Mouse (Mus musculus): Measurements from ENCODE around the gene Trim41. TPM values are rescaled to one million over a fixed set of nuclear protein-coding genes. Genes with fewer than 3 reads are reported as not detected.
A peak's percentile ranks its signal among the peaks of the same experiment; 100 is the strongest.
"Not testable (repeated sequence)": the region's sequence is repeated elsewhere in the genome, so short reads cannot be mapped to it uniquely, and the experiment has no call there.

Trim41 gene
- polyA plus RNA-seq, 1 experiment from 2014 or later = 3.7 TPM

GRCm38 (mm10) chr11:48823536-48823972 is 6.4 kb upstream of the Trim41 start:
- Histone ChIP-seq H3K9ac (ENCODE audit: low read depth, low read length) (no peak overlapping the region; the same call in 1 of the 2 replicates), H3K4me1 (ENCODE audit: control insufficient read depth, insufficient read depth, low read length) (0 out of 2 replicates have a peak, but pooled peaks cover 3% of the 10 kb centered on the region), H3K9me3 (replicated peaks; ENCODE audit: control insufficient read depth, low read length) (0 out of 2 replicates have a peak, but pooled peaks cover 3% of the 10 kb centered on the region), H3K27ac (ENCODE audit: low read depth, low read length) (no peak overlapping the region), H3K36me3 (ENCODE audit: control insufficient read depth, insufficient read depth, low read length) (no peaks in the 10 kb centered on the region), H3K4me2 (peak overlapping the region; percentile 91), H3K4me3 (ENCODE audit: low read depth, low read length) (peak overlapping the region; percentile 47), H3K27me3 (ENCODE audit: control insufficient read depth, insufficient read depth, low read length) (peaks cover 5% of the 10 kb centered on the region; the same call in 1 of the 2 replicates)
- peak; percentile 27; the same call in 1 of the 2 replicates for ATAC-seq (replicated peaks; ENCODE audit: insufficient number of reproducible peaks, low FRiP score, low TSS enrichment)
- WGBS (ENCODE audit: insufficient replicate concordance) = under 1% methylated on average over 15 of the region's 15 CpGs

- Histone ChIP-seq H3K4me3 (ENCODE audit: low read depth, low read length) (peak overlapping the region; percentile 47), H3K27ac (ENCODE audit: low read depth, low read length) (no peak overlapping the region), H3K4me1 (ENCODE audit: control insufficient read depth, insufficient read depth, low read length) (0 out of 2 replicates have a peak, but pooled peaks cover 3% of the 10 kb centered on the region), H3K27me3 (ENCODE audit: control insufficient read depth, insufficient read depth, low read length) (peaks cover 5% of the 10 kb centered on the region; the same call in 1 of the 2 replicates), H3K36me3 (ENCODE audit: control insufficient read depth, insufficient read depth, low read length) (no peaks in the 10 kb centered on the region), H3K9ac (ENCODE audit: low read depth, low read length) (no peak overlapping the region; the same call in 1 of the 2 replicates), H3K4me2 (peak overlapping the region; percentile 91), H3K9me3 (replicated peaks; ENCODE audit: control insufficient read depth, low read length) (0 out of 2 replicates have a peak, but pooled peaks cover 3% of the 10 kb centered on the region)
- ATAC-seq (replicated peaks; ENCODE audit: insufficient number of reproducible peaks, low FRiP score, low TSS enrichment) = no peak
- 39% methylated on average over 14 of the region's 14 CpGs for WGBS (ENCODE audit: insufficient replicate concordance)
Observed at GRCm38 (mm10) chr11:48822768-48823512, 5.8 kb upstream of the Trim41 start.

GRCm38 (mm10) chr11:48821299-48821698 is 4.1 kb upstream of the Trim41 start:
- H3K4me1 ChIP-seq (ENCODE audit: control insufficient read depth, insufficient read depth, low read length); H3K36me3 ChIP-seq (ENCODE audit: control insufficient read depth, insufficient read depth, low read length); H3K9me3 ChIP-seq (replicated peaks; ENCODE audit: control insufficient read depth, low read length); H3K27ac ChIP-seq (ENCODE audit: low read depth, low read length); H3K9ac ChIP-seq (ENCODE audit: low read depth, low read length); ATAC-seq (replicated peaks; ENCODE audit: insufficient number of reproducible peaks, low FRiP score, low TSS enrichment); H3K4me2 ChIP-seq; H3K27me3 ChIP-seq (ENCODE audit: control insufficient read depth, insufficient read depth, low read length); H3K4me3 ChIP-seq (ENCODE audit: low read depth, low read length): not testable (repeated sequence)
- 79% methylated on average over 14 of the region's 14 CpGs for WGBS (ENCODE audit: insufficient replicate concordance)

GRCm38 (mm10) chr11:48820308-48820674 is 3.1 kb upstream of the Trim41 start:
- Histone ChIP-seq H3K27me3 (ENCODE audit: control insufficient read depth, insufficient read depth, low read length) (peaks cover 5% of the 10 kb centered on the region; the same call in 1 of the 2 replicates), H3K9me3 (replicated peaks; ENCODE audit: control insufficient read depth, low read length) (no peaks in the 10 kb centered on the region), H3K36me3 (ENCODE audit: control insufficient read depth, insufficient read depth, low read length) (no peaks in the 10 kb centered on the region; the same call in 1 of the 2 replicates), H3K27ac (ENCODE audit: low read depth, low read length) (peak overlapping the region; percentile 38), H3K4me1 (ENCODE audit: control insufficient read depth, insufficient read depth, low read length) (peaks cover 11% of the 10 kb centered on the region), H3K4me3 (ENCODE audit: low read depth, low read length) (no peak overlapping the region), H3K4me2 (no peak overlapping the region), H3K9ac (ENCODE audit: low read depth, low read length) (no peak overlapping the region)
- ATAC-seq (replicated peaks; ENCODE audit: insufficient number of reproducible peaks, low FRiP score, low TSS enrichment) = no peak

GRCm38 (mm10) chr11:48819614-48820307 is 2.6 kb upstream of the Trim41 start:
- WGBS (ENCODE audit: insufficient replicate concordance) = 57% methylated on average over 7 of the region's 7 CpGs
- Histone ChIP-seq H3K27me3 (ENCODE audit: control insufficient read depth, insufficient read depth, low read length) (peaks cover 3% of the 10 kb centered on the region; the same call in 1 of the 2 replicates), H3K9me3 (replicated peaks; ENCODE audit: control insufficient read depth, low read length) (no peaks in the 10 kb centered on the region), H3K4me3 (ENCODE audit: low read depth, low read length) (no peak overlapping the region), H3K36me3 (ENCODE audit: control insufficient read depth, insufficient read depth, low read length) (no peaks in the 10 kb centered on the region; the same call in 1 of the 2 replicates), H3K4me1 (ENCODE audit: control insufficient read depth, insufficient read depth, low read length) (peaks cover 16% of the 10 kb centered on the region), H3K27ac (ENCODE audit: low read depth, low read length) (peak overlapping the region; percentile 38), H3K9ac (ENCODE audit: low read depth, low read length) (no peak overlapping the region), H3K4me2 (no peak overlapping the region)
- ATAC-seq (replicated peaks; ENCODE audit: insufficient number of reproducible peaks, low FRiP score, low TSS enrichment) = no peak

GRCm38 (mm10) chr11:48818346-48818745 is 1.2 kb upstream of the Trim41 start:
- Histone ChIP-seq H3K4me2 (peak overlapping the region; percentile 81), H3K4me3 (ENCODE audit: low read depth, low read length) (peak overlapping the region; percentile 92), H3K36me3 (ENCODE audit: control insufficient read depth, insufficient read depth, low read length) (no peaks in the 10 kb centered on the region; the same call in 1 of the 2 replicates), H3K4me1 (ENCODE audit: control insufficient read depth, insufficient read depth, low read length) (peaks cover 16% of the 10 kb centered on the region), H3K9ac (ENCODE audit: low read depth, low read length) (peak overlapping the region; percentile 93; the same call in 1 of the 2 replicates), H3K9me3 (replicated peaks; ENCODE audit: control insufficient read depth, low read length) (no peaks in the 10 kb centered on the region), H3K27me3 (ENCODE audit: control insufficient read depth, insufficient read depth, low read length) (no peaks in the 10 kb centered on the region), H3K27ac (ENCODE audit: low read depth, low read length) (0 out of 2 replicates have a peak overlapping the region, but pooled peaks have one; percentile 98)
- ATAC-seq (replicated peaks; ENCODE audit: insufficient number of reproducible peaks, low FRiP score, low TSS enrichment) = no peak; the same call in 1 of the 2 replicates
- under 1% methylated on average over 16 of the region's 16 CpGs for WGBS (ENCODE audit: insufficient replicate concordance)

- Histone ChIP-seq H3K9ac (ENCODE audit: low read depth, low read length) (peak overlapping the region; percentile 93; the same call in 1 of the 2 replicates), H3K27me3 (ENCODE audit: control insufficient read depth, insufficient read depth, low read length) (no peaks in the 10 kb centered on the region), H3K4me1 (ENCODE audit: control insufficient read depth, insufficient read depth, low read length) (peaks cover 16% of the 10 kb centered on the region), H3K4me2 (peak overlapping the region; percentile 81), H3K9me3 (replicated peaks; ENCODE audit: control insufficient read depth, low read length) (no peaks in the 10 kb centered on the region), H3K4me3 (ENCODE audit: low read depth, low read length) (peak overlapping the region; percentile 92), H3K27ac (ENCODE audit: low read depth, low read length) (peak overlapping the region; percentile 98), H3K36me3 (ENCODE audit: control insufficient read depth, insufficient read depth, low read length) (no peaks in the 10 kb centered on the region; the same call in 1 of the 2 replicates)
- no peak for ATAC-seq (replicated peaks; ENCODE audit: insufficient number of reproducible peaks, low FRiP score, low TSS enrichment)
- 7% methylated on average over 9 of the region's 9 CpGs for WGBS (ENCODE audit: insufficient replicate concordance)
Observed at GRCm38 (mm10) chr11:48817794-48818193, 641 bp upstream of the Trim41 start.

GRCm38 (mm10) chr11:48816281-48816781 is 822 bp downstream of the Trim41 start:
- Histone ChIP-seq H3K9me3 (replicated peaks; ENCODE audit: control insufficient read depth, low read length) (no peaks in the 10 kb centered on the region), H3K36me3 (ENCODE audit: control insufficient read depth, insufficient read depth, low read length) (peaks cover 8% of the 10 kb centered on the region), H3K27me3 (ENCODE audit: control insufficient read depth, insufficient read depth, low read length) (no peaks in the 10 kb centered on the region), H3K4me1 (ENCODE audit: control insufficient read depth, insufficient read depth, low read length) (peaks cover 16% of the 10 kb centered on the region), H3K4me3 (ENCODE audit: low read depth, low read length) (peak overlapping the region; percentile 92), H3K27ac (ENCODE audit: low read depth, low read length) (peak overlapping the region; percentile 98), H3K4me2 (peak overlapping the region; percentile 81), H3K9ac (ENCODE audit: low read depth, low read length) (peak overlapping the region; percentile 90)
- 2% methylated on average over 22 of the region's 23 CpGs for WGBS (ENCODE audit: insufficient replicate concordance)
- ATAC-seq (replicated peaks; ENCODE audit: insufficient number of reproducible peaks, low FRiP score, low TSS enrichment) = peak; percentile 28

All from heart, embryonic 11.5 days (tissue).